Mouse (Mus musculus) stomach, postnatal 0 days (tissue): ENCODE results near the gene Gm3033. TPM values are rescaled to one million over a fixed set of nuclear protein-coding genes. Genes with fewer than 3 reads are reported as not detected.
"Not testable (repeated sequence)": the region's sequence is repeated elsewhere in the genome, so short reads cannot be mapped to it uniquely, and the experiment has no call there.

ENCODE experiments used
- ATAC-seq: fragments of 200-750 bp; cut with Nextera tagmentation; 2 replicates; pipeline ENCODE4 v1.8.0; 2017; ENCODE audit not compliant: low FRiP score, low TSS enrichment
- DNase-seq: peaks from one replicate; pipeline ENCODE4 v3.0.0-alpha.2; 2016; ENCODE audit warnings: low spot score
- H3K27ac ChIP-seq: fragments of 300-500 bp; sonication (generic); replicated peaks from 2 replicates; pipeline ENCODE4 v1.5.1; 2014; ENCODE audit warnings: mild to moderate bottlenecking, control low read depth
- H3K27me3 ChIP-seq: fragments of 300-500 bp; sonication (generic); 2 replicates; pipeline ENCODE4 v1.6.1; 2014; ENCODE audit warnings: low read length; ENCODE audit not compliant: control insufficient read depth, insufficient read depth
- H3K36me3 ChIP-seq: fragments of 300-500 bp; sonication (generic); 2 replicates; pipeline ENCODE4 v1.6.1; 2014; ENCODE audit warnings: low read length, mixed read lengths; ENCODE audit not compliant: control insufficient read depth, insufficient read depth
- H3K4me1 ChIP-seq: fragments of 300-500 bp; sonication (generic); replicated peaks from 2 replicates; pipeline ENCODE4 v1.6.1; 2014; ENCODE audit warnings: antibody characterized with exemption; ENCODE audit not compliant: control insufficient read depth, insufficient read depth
- H3K4me2 ChIP-seq: fragments of 300-500 bp; sonication (generic); replicated peaks from 2 replicates; pipeline ENCODE4 v1.6.1; 2014; ENCODE audit warnings: low read depth, mild to moderate bottlenecking, control low read depth, moderate library complexity
- H3K4me3 ChIP-seq: fragments of 300-500 bp; sonication (generic); 2 replicates; pipeline ENCODE4 v1.5.1; 2014; ENCODE audit warnings: low read depth, low read length, control low read depth
- H3K9ac ChIP-seq: fragments of 300-500 bp; sonication (generic); 2 replicates; pipeline ENCODE4 v1.6.1; 2014; ENCODE audit warnings: mild to moderate bottlenecking, low read length, control low read depth, mixed read lengths
- H3K9me3 ChIP-seq: fragments of 300-500 bp; sonication (generic); 2 replicates; pipeline ENCODE4 v1.6.1; 2016; ENCODE audit warnings: low read length; ENCODE audit not compliant: control insufficient read depth
- WGBS: fragments of 180-500 bp; shearing (Covaris S2); extraction: QIAGEN DNeasy Blood & Tissue Kit; methylation state at CpG from one replicate; pipeline ENCODE4 v1.1.7; 2014; 5-methylcytosine and 5-hydroxymethylcytosine counted together
- polyA plus RNA-seq: library from polyadenylated mRNA; unstranded; fragments of >200 nt; fragmentation: Nextera tagmentation; extraction: Ambion mirVana; gene quantifications from 2 replicates; pipeline ENCODE4 v1.2.1, GENCODE M21; 2015

The Gm3033 gene
- polyA plus RNA-seq, result 0.53 TPM in 1 of 2 replicates, not detected in the other

DNA sequence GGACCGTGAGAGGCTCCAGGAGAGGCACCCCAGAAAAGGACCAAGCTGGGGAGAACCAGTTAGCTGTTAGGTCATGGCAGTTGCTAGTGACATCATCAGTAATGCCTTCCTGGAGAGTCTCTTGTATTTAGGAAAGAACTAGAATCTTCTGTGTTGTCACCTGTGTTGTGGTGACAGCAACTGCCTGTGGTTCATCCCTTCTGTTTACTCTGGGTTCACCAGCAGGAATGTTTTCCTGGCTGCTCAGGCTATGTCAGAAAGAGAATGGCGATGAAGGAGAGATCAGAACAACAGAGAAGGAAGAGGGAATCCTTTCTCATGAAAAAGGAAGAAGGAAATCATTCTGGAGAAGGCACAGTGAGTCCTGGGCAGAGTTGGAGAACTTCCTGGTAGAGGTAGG is at the start of gene Gm3033:
Gm3033 (plus strand) TSS at position 301 of the 400 bp plus-strand sequence.
- H3K36me3 ChIP-seq, DNase-seq, H3K4me3 ChIP-seq, H3K9me3 ChIP-seq, H3K27ac ChIP-seq, ATAC-seq, H3K27me3 ChIP-seq, H3K4me2 ChIP-seq, H3K4me1 ChIP-seq, H3K9ac ChIP-seq: not testable (repeated sequence)
- no CpG with 5 or more reads among the region's 2 CpGs for WGBS

DNA sequence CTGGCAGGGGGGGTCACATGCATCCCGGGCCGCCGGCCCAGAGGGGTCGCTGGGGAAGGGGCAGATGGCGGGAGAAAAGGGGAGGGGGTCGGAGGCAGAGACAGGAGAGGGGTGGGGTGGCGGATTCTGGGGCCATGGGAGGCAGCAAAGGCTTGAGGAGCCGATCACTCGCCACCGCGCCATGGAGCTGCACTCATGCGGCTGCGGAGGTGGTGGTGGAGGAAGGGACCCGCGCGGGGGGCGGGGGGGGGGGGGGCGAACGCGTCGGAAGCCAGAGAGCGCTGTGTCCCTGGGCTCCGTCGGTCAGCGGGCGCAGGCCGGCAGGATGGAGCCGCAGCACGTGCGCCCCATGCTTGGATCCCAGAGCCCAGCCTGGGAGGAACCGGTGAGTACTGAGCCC is 36.3 kb upstream of the Gm3033 start, which contains the start of gene Gm3002:
Gm3002 (plus strand) TSS at position 301 of the 400 bp plus-strand sequence.
- H3K4me1 ChIP-seq, H3K27ac ChIP-seq, H3K9ac ChIP-seq, H3K4me3 ChIP-seq, DNase-seq, H3K36me3 ChIP-seq, ATAC-seq, H3K4me2 ChIP-seq, H3K9me3 ChIP-seq, H3K27me3 ChIP-seq: not testable (repeated sequence)
- no CpG with 5 or more reads among the region's 31 CpGs for WGBS

DNA sequence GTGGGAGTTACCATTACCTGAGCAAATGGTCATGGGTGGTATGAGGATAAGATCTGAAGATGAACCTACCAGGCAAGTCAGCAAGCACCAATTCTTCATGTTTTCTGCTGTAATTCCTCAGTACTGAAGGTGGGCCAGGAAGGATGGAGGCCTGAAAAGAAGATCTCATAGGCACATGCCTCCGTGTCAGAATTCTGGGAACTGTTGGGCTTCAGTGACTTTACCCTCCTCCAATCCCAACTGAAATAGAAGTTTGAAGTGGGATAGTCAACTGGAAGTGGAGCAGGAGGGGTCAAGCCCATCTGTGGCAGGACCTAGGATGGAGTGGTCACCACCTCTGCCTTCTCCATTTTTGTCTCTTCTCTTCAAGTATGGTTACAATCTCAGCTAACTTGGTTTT is 37.8 kb downstream of the Gm3033 start, which contains the start of gene Gm2916:
Gm2916 (plus strand) TSS at position 301 of the 400 bp plus-strand sequence.
- ATAC-seq, result not testable (repeated sequence)

More for the DNA sequence above, 37.8 kb downstream of the Gm3033 start, which contains the start of gene Gm2916:
- not testable (repeated sequence) for H3K4me3 ChIP-seq, H3K9me3 ChIP-seq, H3K9ac ChIP-seq, H3K4me2 ChIP-seq, H3K4me1 ChIP-seq, H3K27ac ChIP-seq, H3K36me3 ChIP-seq, DNase-seq, H3K27me3 ChIP-seq
- WGBS, result no CpG with 5 or more reads among the region's 1 CpGs

Other genes starting within 250 kb of the Gm3033 start
- not detected in 2 replicates for gene Gm3012, start 211.7 kb upstream of the Gm3033 start, polyA plus RNA-seq
- gene Gm3020, start 194.2 kb upstream of the Gm3033 start, polyA plus RNA-seq, result 0.22 and 0.32 TPM in 2 replicates
- not detected in 2 replicates for gene Gm3043, start 157.5 kb upstream of the Gm3033 start, polyA plus RNA-seq
- gene Gm3002, start 36.2 kb upstream of the Gm3033 start, polyA plus RNA-seq, result not detected in 2 replicates
- 0.19 TPM in 1 of 2 replicates, not detected in the other for gene Gm2916, start 37.9 kb downstream of the Gm3033 start, polyA plus RNA-seq
- not detected in 2 replicates for gene Gm3029, start 85.5 kb downstream of the Gm3033 start, polyA plus RNA-seq
- gene Gm3095, start 117.3 kb downstream of the Gm3033 start, polyA plus RNA-seq, result not detected in 2 replicates
- gene Gm3099, start 152.1 kb downstream of the Gm3033 start, polyA plus RNA-seq, result 0.05 TPM in 1 of 2 replicates, not detected in the other
- 0.07 and 0.15 TPM in 2 replicates for gene Gm5796, start 177.7 kb downstream of the Gm3033 start, polyA plus RNA-seq
- not detected in 2 replicates for gene Gm3115, start 237.9 kb downstream of the Gm3033 start, polyA plus RNA-seq